Mouse (Mus musculus): Measurements from ENCODE around the gene Ankrd6. TPM values are rescaled to one million over a fixed set of nuclear protein-coding genes. Genes with fewer than 3 reads are reported as not detected.
"Not testable (repeated sequence)": the region's sequence is repeated elsewhere in the genome, so short reads cannot be mapped to it uniquely, and the experiment has no call there.

Gene Ankrd6
- total and polyA plus RNA-seq, 3 experiments = 1.3 to 2.1 (median 1.6) TPM

DNA sequence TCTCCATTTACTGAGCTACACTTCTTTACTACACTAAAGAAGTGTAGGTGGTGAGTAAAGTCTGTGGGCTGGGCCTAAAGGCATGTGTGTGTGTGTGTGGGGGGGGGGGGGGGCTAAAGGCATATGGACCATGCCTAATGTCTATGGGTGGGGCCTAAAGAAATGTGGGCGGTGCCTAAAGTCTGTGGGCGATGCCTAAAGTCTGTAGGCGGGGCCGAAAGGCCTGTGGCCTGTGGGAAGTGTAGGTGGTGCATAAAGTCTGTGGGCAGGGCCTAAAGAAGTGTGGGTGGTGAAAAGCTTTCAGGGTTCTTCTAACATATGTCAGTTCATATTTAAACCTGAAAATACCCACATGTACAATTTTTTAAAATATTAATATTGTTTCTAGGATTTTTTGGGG lies 26.7 kb upstream of the Ankrd6 start:
- Histone ChIP-seq H3K4me1 (ENCODE audit: control insufficient read depth in 1 of 2, insufficient read depth in 2 of 2) (no peaks in the 10 kb centered on the region), H3K27ac (ENCODE audit: insufficient read depth, low read depth) (no peak overlapping the region), H3K36me3 (replicated peaks in 1 of 2; ENCODE audit: control insufficient read depth in 1 of 2, insufficient read depth in 1 of 2, low read length in 1 of 2) (no peaks in the 10 kb centered on the region), H3K79me2 (replicated peaks; ENCODE audit: control insufficient read depth, extremely low read depth, insufficient read depth, poor library complexity, severe bottlenecking) (no peaks in the 10 kb centered on the region), H3K4me2 (ENCODE audit: insufficient read depth, low read depth, poor library complexity, severe bottlenecking) (no peak overlapping the region), H3K27me3 (replicated peaks) (peaks cover 7% of the 10 kb centered on the region), H3K9ac (ENCODE audit: insufficient read depth, low read depth) (no peak overlapping the region), H3K9me3 (replicated peaks; ENCODE audit: low read length) (peaks cover 11% of the 10 kb centered on the region), H3K4me3 (replicated peaks in 1 of 3; ENCODE audit: low read depth in 2 of 3, low read length in 2 of 3, poor library complexity in 1 of 3) (no peak overlapping the region)
- dilution Hi-C loops (cut with MboI; ENCODE audit: extremely low pct_ligation_motif_present, extremely low pct_unique_long_range_greater_than_20kb, low sequenced_read_pairs) (no loop called here), in situ Hi-C loops (cut with MboI; ENCODE audit: low pct_ligation_motif_present, low pct_unique_long_range_greater_than_20kb, low sequenced_read_pairs) (loop anchor here (25.0 kb wide), 1 partner anchor 365 kb away; the partner anchor contains the start of genes Casp8ap2 and Gja10)
- TF ChIP-seq RAD21 (IDR thresholded peaks at IDR 0.05; ENCODE audit: low read depth, low read length) = no peak
- TF ChIP-seq ELF1 (IDR thresholded peaks at IDR 0.05; ENCODE audit: low read depth, low read length) = no peak
- no peak for TF ChIP-seq ZKSCAN1 (IDR thresholded peaks at IDR 0.05; ENCODE audit: borderline replicate concordance, low read depth, low read length)
- no peak for TF ChIP-seq HCFC1 (IDR thresholded peaks at IDR 0.05; ENCODE audit: low read depth, low read length)
- TF ChIP-seq SMC3 (IDR thresholded peaks at IDR 0.05; ENCODE audit: low read depth, low read length) = no peak
- TF ChIP-seq CTCF (conservative IDR thresholded peaks at IDR 0.05 in 1 of 2, IDR thresholded peaks at IDR 0.05 in 1 of 2; ENCODE audit: low read depth in 2 of 2, low read length in 2 of 2) = no peak
- TF ChIP-seq RCOR1 (conservative IDR thresholded peaks at IDR 0.05; ENCODE audit: low read depth, low read length) = no peak
- TF ChIP-seq ZMIZ1 (IDR thresholded peaks at IDR 0.05; ENCODE audit: low read depth, low read length) = no peak
- TF ChIP-seq ZC3H11A (IDR thresholded peaks at IDR 0.05; ENCODE audit: low read depth, low read length) = no peak
- no peak for TF ChIP-seq MXI1 (IDR thresholded peaks at IDR 0.05; ENCODE audit: low read depth, low read length)
- no peak for TF ChIP-seq MYC (IDR thresholded peaks at IDR 0.05; ENCODE audit: low read depth, low read length)
- no peak for TF ChIP-seq NRF1 (IDR thresholded peaks at IDR 0.05; ENCODE audit: low read depth, low read length)
- no peak for TF ChIP-seq POLR2A (IDR thresholded peaks at IDR 0.05; ENCODE audit: low read depth, low read length)
- TF ChIP-seq MEF2A (IDR thresholded peaks at IDR 0.05; ENCODE audit: borderline replicate concordance, low read depth, low read length) = no peak
- no peak for TF ChIP-seq CHD1 (IDR thresholded peaks at IDR 0.05; ENCODE audit: low read depth, low read length)
- no peak for DNase-seq (ENCODE audit: extremely low read depth)

DNA sequence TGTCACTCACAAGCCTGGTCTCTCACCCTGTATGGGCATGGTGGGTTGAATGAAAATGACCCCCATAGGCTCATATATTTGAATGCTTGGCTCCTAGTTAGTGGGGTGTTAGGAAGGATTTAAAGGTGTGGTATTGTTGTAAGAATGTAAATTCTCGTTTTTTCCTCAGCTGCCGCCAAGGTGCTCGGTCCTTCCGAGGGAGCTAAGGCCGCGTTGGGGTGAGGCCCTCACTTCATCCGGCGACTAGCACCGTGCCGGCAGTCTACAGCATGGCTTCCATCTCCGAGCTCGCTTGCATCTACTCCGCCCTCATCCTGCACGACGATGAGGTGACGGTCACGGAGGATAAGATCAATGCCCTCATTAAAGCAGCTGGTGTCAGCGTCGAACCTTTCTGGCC lies 14.0 kb upstream of the Ankrd6 start:
- in situ Hi-C loops (cut with MboI; ENCODE audit: low pct_ligation_motif_present, low pct_unique_long_range_greater_than_20kb, low sequenced_read_pairs) = loop anchor here (10.0 to 25.0 kb wide), 2 partner anchors 150 to 202 kb away; no protein-coding TSS in a partner anchor

More for the DNA sequence above, 14.0 kb upstream of the Ankrd6 start:
- H3K4me1 ChIP-seq (ENCODE audit: control insufficient read depth in 1 of 2, insufficient read depth in 2 of 2); dilution Hi-C loops (cut with MboI; ENCODE audit: extremely low pct_ligation_motif_present, extremely low pct_unique_long_range_greater_than_20kb, low sequenced_read_pairs); H3K27ac ChIP-seq (ENCODE audit: insufficient read depth, low read depth); H3K9ac ChIP-seq (ENCODE audit: insufficient read depth, low read depth); H3K79me2 ChIP-seq (replicated peaks; ENCODE audit: control insufficient read depth, extremely low read depth, insufficient read depth, poor library complexity, severe bottlenecking); H3K27me3 ChIP-seq (replicated peaks); H3K4me2 ChIP-seq (ENCODE audit: insufficient read depth, low read depth, poor library complexity, severe bottlenecking); H3K4me3 ChIP-seq (replicated peaks in 1 of 3; ENCODE audit: low read depth in 2 of 3, low read length in 2 of 3, poor library complexity in 1 of 3); H3K9me3 ChIP-seq (replicated peaks; ENCODE audit: low read length); H3K36me3 ChIP-seq (replicated peaks in 1 of 2; ENCODE audit: control insufficient read depth in 1 of 2, insufficient read depth in 1 of 2, low read length in 1 of 2); DNase-seq (ENCODE audit: extremely low read depth): not testable (repeated sequence)
